Mouse (Mus musculus): ENCODE measurements at regions not wholly inside any gene's neighbourhood (a gene's known extent, or its start where the extent isn't known, plus 50 kb on each side); places are given as distances from the start of the nearest gene placed in this dataset.

DNA sequence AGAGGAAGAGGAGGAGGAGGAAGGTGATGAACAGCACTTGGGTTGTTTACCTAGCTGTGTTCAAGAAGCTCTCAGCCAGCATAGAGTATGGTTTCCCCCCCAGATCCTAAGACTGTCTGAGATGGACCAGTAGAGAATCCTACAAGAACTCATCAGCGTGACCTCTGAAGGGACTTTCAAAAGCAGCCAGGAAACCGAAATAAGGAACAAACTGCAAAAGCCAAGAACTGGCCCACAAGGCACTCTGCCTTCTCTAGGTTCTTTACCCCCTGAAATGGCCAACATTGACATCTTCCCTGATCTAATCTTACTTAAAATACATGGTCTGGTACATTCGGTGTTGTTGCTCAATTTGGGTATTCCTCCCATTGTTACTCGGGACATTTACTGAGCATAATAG is 118.1 kb upstream of the Rreb1 start:
- Histone ChIP-seq H3K4me3 (no peak overlapping the region), H3K36me3 (no peaks in the 10 kb centered on the region), H3K9me3 (replicated peaks) (no peaks in the 10 kb centered on the region), H3K9ac (no peak overlapping the region), H3K4me1 (no peaks in the 10 kb centered on the region), H3K27ac (no peak overlapping the region), H3K27me3 (no peaks in the 10 kb centered on the region), H3K4me2 (replicated peaks) (no peak overlapping the region)
- 87% methylated on average over 4 of the region's 4 CpGs for WGBS
- ATAC-seq (ENCODE audit: low FRiP score): no peak

- H3K27ac ChIP-seq: no peak overlapping the region
These were observed 117.5 kb upstream of the Rreb1 start for GRCm38 (mm10) chr13:37660668-37661067.

GRCm38 (mm10) chr13:37664116-37664515 is 114.1 kb upstream of the Rreb1 start:
- Histone ChIP-seq H3K4me2 (replicated peaks) (no peak overlapping the region), H3K4me1 (no peaks in the 10 kb centered on the region), H3K9ac (no peak overlapping the region), H3K27ac (no peak overlapping the region), H3K27me3 (no peaks in the 10 kb centered on the region), H3K9me3 (replicated peaks) (no peaks in the 10 kb centered on the region), H3K4me3 (no peak overlapping the region), H3K36me3 (no peaks in the 10 kb centered on the region)
- whole genome bisulfite sequencing: 72% methylated on average over 2 of the region's 2 CpGs
- ATAC-seq (ENCODE audit: low FRiP score): no peak

More at GRCm38 (mm10) chr13:37660668-37661067, 117.5 kb upstream of the Rreb1 start:
- H3K9ac ChIP-seq: no peak overlapping the region
- no peaks in the 10 kb centered on the region for H3K9me3 ChIP-seq (replicated peaks)
- no peak for ATAC-seq (ENCODE audit: low FRiP score)
- H3K27me3 ChIP-seq: no peaks in the 10 kb centered on the region
- no peaks in the 10 kb centered on the region for H3K4me1 ChIP-seq
- no peak overlapping the region for H3K4me3 ChIP-seq
- H3K36me3 ChIP-seq: no peaks in the 10 kb centered on the region
- no peak overlapping the region for H3K4me2 ChIP-seq (replicated peaks)

- Histone ChIP-seq H3K27me3 (no peaks in the 10 kb centered on the region), H3K4me1 (no peaks in the 10 kb centered on the region), H3K9me3 (replicated peaks) (no peaks in the 10 kb centered on the region), H3K27ac (no peak overlapping the region), H3K36me3 (no peaks in the 10 kb centered on the region), H3K9ac (no peak overlapping the region), H3K4me3 (no peak overlapping the region), H3K4me2 (replicated peaks) (no peak overlapping the region)
- no peak for ATAC-seq (ENCODE audit: low FRiP score)
- 80% methylated on average over 22 of the region's 22 CpGs for WGBS
These were observed 111.8 kb upstream of the Rreb1 start for GRCm38 (mm10) chr13:37666207-37667003.

- no peak for ATAC-seq (ENCODE audit: low FRiP score)
- WGBS: 77% methylated on average over 4 of the region's 4 CpGs
These were observed 110.8 kb upstream of the Rreb1 start for GRCm38 (mm10) chr13:37667386-37667785.

GRCm38 (mm10) chr13:37667871-37668270 is 110.3 kb upstream of the Rreb1 start:
- no peak overlapping the region for H3K4me3 ChIP-seq
- no peak overlapping the region for H3K9ac ChIP-seq
- H3K36me3 ChIP-seq: no peaks in the 10 kb centered on the region
- no peaks in the 10 kb centered on the region for H3K27me3 ChIP-seq
- H3K9me3 ChIP-seq (replicated peaks): no peaks in the 10 kb centered on the region
- H3K4me1 ChIP-seq: no peaks in the 10 kb centered on the region
- no peak for ATAC-seq (ENCODE audit: low FRiP score)
- H3K27ac ChIP-seq: no peak overlapping the region
- WGBS: 69% methylated on average over 5 of the region's 5 CpGs
- no peak overlapping the region for H3K4me2 ChIP-seq (replicated peaks)

More at GRCm38 (mm10) chr13:37667386-37667785, 110.8 kb upstream of the Rreb1 start:
- H3K9ac ChIP-seq: no peak overlapping the region
- no peak overlapping the region for H3K4me2 ChIP-seq (replicated peaks)
- no peaks in the 10 kb centered on the region for H3K9me3 ChIP-seq (replicated peaks)
- no peaks in the 10 kb centered on the region for H3K27me3 ChIP-seq
- no peak overlapping the region for H3K4me3 ChIP-seq
- H3K4me1 ChIP-seq: no peaks in the 10 kb centered on the region
- no peak overlapping the region for H3K27ac ChIP-seq
- H3K36me3 ChIP-seq: no peaks in the 10 kb centered on the region

GRCm38 (mm10) chr13:37671109-37671508 is 107.1 kb upstream of the Rreb1 start:
- Histone ChIP-seq H3K4me3 (no peak overlapping the region), H3K27me3 (no peaks in the 10 kb centered on the region), H3K36me3 (no peaks in the 10 kb centered on the region), H3K4me1 (no peaks in the 10 kb centered on the region; the same call in 1 of the 2 replicates), H3K4me2 (replicated peaks) (no peak overlapping the region), H3K9ac (no peak overlapping the region), H3K27ac (no peak overlapping the region), H3K9me3 (replicated peaks) (no peaks in the 10 kb centered on the region)
- WGBS: 80% methylated on average over 5 of the region's 5 CpGs
- ATAC-seq (ENCODE audit: low FRiP score): no peak

- WGBS: 74% methylated on average over 12 of the region's 12 CpGs
- H3K9me3 ChIP-seq (replicated peaks): no peaks in the 10 kb centered on the region
- H3K4me3 ChIP-seq: no peak overlapping the region
- H3K9ac ChIP-seq: no peak overlapping the region
- ATAC-seq (ENCODE audit: low FRiP score): no peak
- H3K27ac ChIP-seq: no peak overlapping the region
- H3K4me1 ChIP-seq: no peaks in the 10 kb centered on the region; the same call in 1 of the 2 replicates
- H3K4me2 ChIP-seq (replicated peaks): no peak overlapping the region
- H3K27me3 ChIP-seq: no peaks in the 10 kb centered on the region
- no peaks in the 10 kb centered on the region for H3K36me3 ChIP-seq
These were observed 103.4 kb upstream of the Rreb1 start for GRCm38 (mm10) chr13:37674676-37675350.

GRCm38 (mm10) chr13:37675718-37676117 is 102.5 kb upstream of the Rreb1 start:
- Histone ChIP-seq H3K4me1 (peaks cover under 1% of the 10 kb centered on the region; the same call in 1 of the 2 replicates), H3K27ac (no peak overlapping the region), H3K27me3 (no peaks in the 10 kb centered on the region), H3K36me3 (no peaks in the 10 kb centered on the region), H3K9ac (no peak overlapping the region), H3K9me3 (replicated peaks) (no peaks in the 10 kb centered on the region), H3K4me3 (no peak overlapping the region), H3K4me2 (replicated peaks) (no peak overlapping the region)
- ATAC-seq (ENCODE audit: low FRiP score): no peak
- 88% methylated on average over 3 of the region's 3 CpGs for WGBS

GRCm38 (mm10) chr13:37676912-37677311 is 101.3 kb upstream of the Rreb1 start:
- no peak for ATAC-seq (ENCODE audit: low FRiP score)
- Histone ChIP-seq H3K9ac (no peak overlapping the region), H3K36me3 (no peaks in the 10 kb centered on the region), H3K4me3 (no peak overlapping the region), H3K27me3 (no peaks in the 10 kb centered on the region), H3K4me2 (replicated peaks) (no peak overlapping the region), H3K27ac (no peak overlapping the region), H3K9me3 (replicated peaks) (no peaks in the 10 kb centered on the region), H3K4me1 (peaks cover 6% of the 10 kb centered on the region; the same call in 1 of the 2 replicates)
- WGBS: 89% methylated on average over 6 of the region's 6 CpGs

DNA sequence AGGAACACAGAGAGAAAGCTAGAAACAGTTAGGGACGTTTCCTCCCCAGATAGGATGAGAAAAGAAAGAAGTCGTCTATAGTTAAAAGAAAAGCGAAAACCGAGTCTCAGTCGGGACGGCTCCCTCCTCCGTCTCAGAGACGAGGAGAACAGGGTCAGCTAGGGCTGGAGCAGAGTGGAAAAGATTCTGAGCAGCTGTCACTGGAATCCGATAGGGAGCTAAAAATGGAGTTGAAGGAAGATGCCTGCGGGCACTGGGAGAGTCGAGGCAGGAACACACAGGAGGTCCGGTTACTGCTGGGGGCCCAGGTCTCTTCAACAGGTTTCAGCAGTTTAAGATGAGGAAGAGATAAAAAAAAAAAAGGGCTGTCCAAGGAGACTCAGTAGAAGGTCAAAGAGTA is 99.9 kb upstream of the Rreb1 start:
- no peaks in the 10 kb centered on the region for H3K36me3 ChIP-seq
- no peak overlapping the region for H3K9ac ChIP-seq
- H3K4me3 ChIP-seq: no peak overlapping the region
- no peak for ATAC-seq (ENCODE audit: low FRiP score)
- H3K27ac ChIP-seq: no peak overlapping the region
- no peaks in the 10 kb centered on the region for H3K27me3 ChIP-seq
- H3K4me1 ChIP-seq: peaks cover 6% of the 10 kb centered on the region; the same call in 1 of the 2 replicates
- WGBS: 81% methylated on average over 12 of the region's 12 CpGs
- no peak overlapping the region for H3K4me2 ChIP-seq (replicated peaks)
- no peaks in the 10 kb centered on the region for H3K9me3 ChIP-seq (replicated peaks)

DNA sequence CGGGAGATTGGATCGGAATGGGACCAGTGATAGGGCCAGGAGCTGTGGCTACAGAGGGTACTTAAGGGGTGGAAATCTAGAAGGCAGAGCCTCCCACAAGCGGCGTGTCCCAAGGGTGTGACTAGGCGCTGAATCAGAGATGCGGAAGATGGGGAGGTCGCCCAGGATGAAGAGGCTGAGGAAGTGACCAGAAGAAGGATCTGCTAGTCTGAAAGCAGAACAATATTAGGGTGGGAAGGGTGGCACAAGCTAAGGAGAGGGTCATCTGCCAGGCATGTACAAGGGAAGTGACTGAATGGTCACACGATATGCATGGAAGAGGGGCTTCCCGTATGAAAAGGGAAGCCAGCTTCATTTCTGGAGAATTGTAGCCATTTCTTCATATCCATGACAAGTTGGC is 99.4 kb upstream of the Rreb1 start:
- H3K9ac ChIP-seq: no peak overlapping the region
- no peak overlapping the region for H3K27ac ChIP-seq
- no peaks in the 10 kb centered on the region for H3K36me3 ChIP-seq
- peaks cover 6% of the 10 kb centered on the region; the same call in 1 of the 2 replicates for H3K4me1 ChIP-seq
- WGBS: 94% methylated on average over 9 of the region's 9 CpGs
- no peaks in the 10 kb centered on the region for H3K9me3 ChIP-seq (replicated peaks)
- no peaks in the 10 kb centered on the region for H3K27me3 ChIP-seq
- no peak for ATAC-seq (ENCODE audit: low FRiP score)
- H3K4me2 ChIP-seq (replicated peaks): no peak overlapping the region
- no peak overlapping the region for H3K4me3 ChIP-seq
